Mouse (Mus musculus) neutrophil, adult 59 days (primary cell): ENCODE data around the gene Utp11. TPM values are rescaled to one million over a fixed set of nuclear protein-coding genes. Genes with fewer than 3 reads are reported as not detected.

Experiments
- total RNA-seq, 2 experiments: library from RNA; stranded (reverse); gene quantifications; 1 replicate in 1 of 2; 2 replicates in 1 of 2; pipeline ENCODE4 v1.2.4; 2023

Gene Utp11
- total RNA-seq, result 10 to 100 TPM; 11.2 to 16.5 TPM

GRCm38 (mm10) chr4:124693135-124693894 lies at the start of gene Utp11:
Gene Utp11, minus strand, starts transcription at chr4:124693600.

GRCm38 (mm10) chr4:124741376-124742343 lies 48.3 kb upstream of the Utp11 start, which contains the start of gene Inpp5b:
Gene Inpp5b, plus strand, starts transcription at chr4:124741850.

GRCm38 (mm10) chr4:124714545-124715481 lies 21.4 kb upstream of the Utp11 start, which contains the start of gene Sf3a3:
Gene Sf3a3, plus strand, starts transcription at chr4:124714776.

GRCm38 (mm10) chr4:124700248-124700971 lies 7.0 kb upstream of the Utp11 start, which contains the start of gene Fhl3:
Gene Fhl3, plus strand, starts transcription at chr4:124700701.

GRCm38 (mm10) chr4:124656518-124656853 lies 36.9 kb downstream of the Utp11 start, which contains the start of gene Pou3f1:
Gene Pou3f1, plus strand, starts transcription at chr4:124656807.

Other genes starting within 250 kb of the Utp11 start
- not detected for gene 3100002H09Rik, start 82.8 kb downstream of the Utp11 start, total RNA-seq
- not detected for gene Pou3f1, start 36.8 kb downstream of the Utp11 start, total RNA-seq
- gene Fhl3, start 7.1 kb upstream of the Utp11 start, total RNA-seq, result 10 to 100 TPM; 30.7 to 32.9 TPM
- 10 to 100 TPM; 27.1 to 33.8 TPM for gene Sf3a3, start 21.2 kb upstream of the Utp11 start, total RNA-seq
- gene Inpp5b, start 48.2 kb upstream of the Utp11 start, total RNA-seq, result 10 to 100 TPM; 55.9 to 68.3 TPM
- gene Mtf1, start 108.5 kb upstream of the Utp11 start, total RNA-seq, result 10 to 100 TPM; 51.5 to 53.4 TPM
- 10 to 100 TPM; 49.0 to 57.3 TPM for gene Yrdc, start 157.1 kb upstream of the Utp11 start, total RNA-seq
- gene 1110065P20Rik, start 157.6 kb upstream of the Utp11 start, total RNA-seq, result 10 to 100 TPM in 1 of 2 experiments, 1 to 10 TPM in 1; 9.9 to 10.7 TPM
- under 1 TPM in 1 of 2 experiments, not detected in 1; 0.18 TPM for gene Maneal, start 168.6 kb upstream of the Utp11 start, total RNA-seq
- gene Epha10, start 187.3 kb upstream of the Utp11 start, total RNA-seq, result not detected
- gene 9930104L06Rik, start 243.4 kb upstream of the Utp11 start, total RNA-seq, result 10 to 100 TPM in 1 of 2 experiments, 1 to 10 TPM in 1; 9.5 to 12.9 TPM
- gene Cdca8, start 245.7 kb upstream of the Utp11 start, total RNA-seq, result 10 to 100 TPM; 62.1 to 65.9 TPM